Mouse (Mus musculus) ES-Bruce4 (cell line): Measurements from ENCODE around the gene Frmd4a. TPM values are rescaled to one million over a fixed set of nuclear protein-coding genes. Genes with fewer than 3 reads are reported as not detected.

Source experiments
- H3K27ac ChIP-seq: 2 replicates; pipeline ENCODE4 v1.5.1; 2012; ENCODE audit warnings: low read length, inconsistent platforms; ENCODE audit not compliant: insufficient read depth
- H3K27me3 ChIP-seq: 2 replicates; pipeline ENCODE4 v1.6.1; 2012; ENCODE audit warnings: mild to moderate bottlenecking, low read length, inconsistent platforms; ENCODE audit not compliant: control insufficient read depth, poor library complexity, insufficient read depth, severe bottlenecking
- H3K36me3 ChIP-seq: 2 replicates; pipeline ENCODE4 v1.6.1; 2012; ENCODE audit warnings: inconsistent platforms, mild to moderate bottlenecking, low read length, moderate library complexity; ENCODE audit not compliant: control insufficient read depth, poor library complexity, insufficient read depth, severe bottlenecking
- H3K4me1 ChIP-seq: one replicate; pipeline ENCODE4 v1.8.1; 2011; ENCODE audit warnings: low read length; ENCODE audit not compliant: control insufficient read depth, insufficient read depth
- H3K4me3 ChIP-seq: 2 replicates; pipeline ENCODE4 v1.5.1; 2011; ENCODE audit warnings: low read depth, mild to moderate bottlenecking, low read length
- H3K9ac ChIP-seq: 2 replicates; pipeline ENCODE4 v1.6.1; 2012; ENCODE audit warnings: low read depth, mild to moderate bottlenecking, inconsistent platforms; ENCODE audit not compliant: poor library complexity, severe bottlenecking
- H3K9me3 ChIP-seq: replicated peaks from 2 replicates; pipeline ENCODE4 v1.6.1; 2012; ENCODE audit warnings: mild to moderate bottlenecking, low read length, inconsistent platforms; ENCODE audit not compliant: control insufficient read depth, poor library complexity, insufficient read depth, severe bottlenecking
- CTCF ChIP-seq: IDR thresholded peaks from one replicate; pipeline ENCODE4 v1.8.1; 2011; ENCODE audit warnings: low read depth, low read length
- EP300 ChIP-seq: IDR thresholded peaks from 2 replicates; pipeline ENCODE4 v1.6.1; 2011; ENCODE audit warnings: low read depth, low read length; ENCODE audit not compliant: insufficient read depth
- POLR2A ChIP-seq: IDR thresholded peaks from one replicate; pipeline ENCODE4 v1.8.1; 2011; ENCODE audit warnings: low read length; ENCODE audit not compliant: insufficient read depth
- polyA plus RNA-seq: library from polyadenylated mRNA; stranded (reverse); fragments of >200 nt; gene quantifications from 2 replicates; pipeline ENCODE4 v1.2.4, GENCODE M21; 2011; ENCODE audit warnings: low read depth; ENCODE audit not compliant: missing spikeins, insufficient read depth, insufficient read length

The Frmd4a gene
- polyA plus RNA-seq, 1 experiment, result 5.6 TPM

- H3K4me1 ChIP-seq, result no peaks in the 10 kb centered on the region
- no peak overlapping the region for H3K4me3 ChIP-seq
- TF ChIP-seq POLR2A (no peak), CTCF (no peak), EP300 (no peak)
- no peaks in the 10 kb centered on the region for H3K9me3 ChIP-seq
- no peak overlapping the region for H3K27ac ChIP-seq
- H3K9ac ChIP-seq, result no peak overlapping the region
- H3K27me3 ChIP-seq, result no peaks in the 10 kb centered on the region; the same call in none of the 2 replicates
- no peaks in the 10 kb centered on the region for H3K36me3 ChIP-seq
These were observed 135.1 kb downstream of the Frmd4a start for GRCm38 (mm10) chr2:4152521-4153040.

GRCm38 (mm10) chr2:4153131-4153631 is 135.7 kb downstream of the Frmd4a start:
- Histone ChIP-seq H3K4me3 (no peak overlapping the region), H3K36me3 (no peaks in the 10 kb centered on the region), H3K27me3 (no peaks in the 10 kb centered on the region; the same call in none of the 2 replicates), H3K4me1 (no peaks in the 10 kb centered on the region), H3K27ac (no peak overlapping the region), H3K9ac (no peak overlapping the region), H3K9me3 (no peaks in the 10 kb centered on the region)
- TF ChIP-seq POLR2A (no peak), CTCF (no peak), EP300 (no peak)

- H3K4me1 ChIP-seq, result no peaks in the 10 kb centered on the region
- H3K27me3 ChIP-seq, result no peaks in the 10 kb centered on the region; the same call in none of the 2 replicates
- no peaks in the 10 kb centered on the region for H3K9me3 ChIP-seq
- no peak overlapping the region for H3K27ac ChIP-seq
- H3K9ac ChIP-seq, result no peak overlapping the region
- H3K4me3 ChIP-seq, result no peak overlapping the region
- no peaks in the 10 kb centered on the region for H3K36me3 ChIP-seq
- TF ChIP-seq EP300 (no peak), CTCF (no peak), POLR2A (no peak)
These were observed 136.6 kb downstream of the Frmd4a start for GRCm38 (mm10) chr2:4154036-4154653.

GRCm38 (mm10) chr2:4154654-4155047 is 137.1 kb downstream of the Frmd4a start:
- Histone ChIP-seq H3K4me1 (no peaks in the 10 kb centered on the region), H3K27me3 (no peaks in the 10 kb centered on the region; the same call in none of the 2 replicates), H3K9me3 (no peaks in the 10 kb centered on the region), H3K9ac (no peak overlapping the region), H3K4me3 (no peak overlapping the region), H3K27ac (no peak overlapping the region), H3K36me3 (no peaks in the 10 kb centered on the region)
- TF ChIP-seq CTCF (no peak), EP300 (no peak), POLR2A (no peak)

- H3K9me3 ChIP-seq, result no peaks in the 10 kb centered on the region
- TF ChIP-seq CTCF (no peak), POLR2A (no peak), EP300 (no peak)
- H3K4me1 ChIP-seq, result no peaks in the 10 kb centered on the region
- no peaks in the 10 kb centered on the region for H3K36me3 ChIP-seq
- H3K27ac ChIP-seq, result no peak overlapping the region
- H3K9ac ChIP-seq, result no peak overlapping the region
- no peaks in the 10 kb centered on the region; the same call in none of the 2 replicates for H3K27me3 ChIP-seq
- H3K4me3 ChIP-seq, result no peak overlapping the region
These were observed 137.9 kb downstream of the Frmd4a start for GRCm38 (mm10) chr2:4155406-4155805.

- Histone ChIP-seq H3K4me1 (no peaks in the 10 kb centered on the region), H3K27me3 (no peaks in the 10 kb centered on the region; the same call in none of the 2 replicates), H3K36me3 (no peaks in the 10 kb centered on the region), H3K9ac (no peak overlapping the region), H3K9me3 (no peaks in the 10 kb centered on the region), H3K27ac (no peak overlapping the region), H3K4me3 (no peak overlapping the region)
- no peak for TF ChIP-seq CTCF
- no peak for TF ChIP-seq POLR2A
- no peak for TF ChIP-seq EP300
These were observed 139.0 kb downstream of the Frmd4a start for GRCm38 (mm10) chr2:4156511-4156910.
